Comparison of ENCODE assay signal across 16 mouse cellular contexts in the genomic region with DNA sequence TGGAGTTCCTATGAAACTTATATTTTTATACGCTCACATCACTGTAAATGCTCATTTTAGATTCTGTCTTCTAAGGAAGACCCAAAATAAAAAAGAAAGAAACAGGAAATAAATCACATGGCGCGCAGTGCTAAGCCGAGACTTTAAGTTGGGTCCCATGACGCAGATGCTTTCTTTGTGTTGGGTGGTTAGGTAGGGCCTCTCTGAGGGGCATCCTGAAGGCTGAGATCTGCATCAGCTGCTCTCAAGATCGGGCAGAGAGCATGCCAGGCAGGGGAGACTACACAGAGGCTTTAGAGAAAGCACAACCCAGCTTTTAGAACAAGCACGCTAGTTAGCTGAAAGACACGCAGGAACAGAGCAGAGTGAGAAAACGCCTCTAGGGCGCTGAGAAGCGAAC. TPM values are rescaled to one million over a fixed set of nuclear protein-coding genes. Genes with fewer than 3 reads are reported as not detected.
A peak's percentile ranks its signal among the peaks of the same experiment; 100 is the strongest.
DNase-seq lines count a peak whose midpoint lies in the region; ATAC-seq and TF ChIP-seq lines count a peak whose summit lies in the region.
"Had no signal": no experiment of that assay in that cellular context is flagged by ENCODE, and none has a peak within 500 bp of the region (broad histone marks: within the 10 kb centered on the region; RNA-seq: fewer than 3 reads in every experiment).

No protein-coding gene starts in this region.

- H3K27me3 ChIP-seq in thymus, adult 2 months (ENCODE audit: control insufficient read depth, insufficient read depth, low read length) = no peaks in the 10 kb centered on the region
- no peaks in the 10 kb centered on the region for H3K27me3 ChIP-seq in forebrain, embryonic 12.5 days
- H3K27me3 ChIP-seq: heart, embryonic 13.5 days; limb, embryonic 15.5 days; midbrain, embryonic 12.5 days; neural tube, embryonic 15.5 days had no signal

- H3K27ac ChIP-seq in bone marrow macrophage, adult 2 months (ENCODE audit: insufficient read depth, low read depth, low read length) = peak overlapping the region; percentile 95
- peak overlapping the region; percentile 80 for H3K27ac ChIP-seq in thymus, adult 2 months (ENCODE audit: control insufficient read depth, insufficient read depth, low read length)
- H3K27ac ChIP-seq in forebrain, embryonic 12.5 days = no peak overlapping the region
- H3K27ac ChIP-seq: hindbrain, embryonic 10.5 days; limb, embryonic 15.5 days; midbrain, embryonic 12.5 days; neural tube, embryonic 15.5 days had no signal

- TF ChIP-seq POLR2A in bone marrow macrophage, adult 2 months (IDR thresholded peaks at IDR 0.05; ENCODE audit: borderline replicate concordance, low read depth, low read length) = no peak
- no peak for TF ChIP-seq POLR2A in thymus, adult 2 months (IDR thresholded peaks at IDR 0.05; ENCODE audit: control insufficient read depth, extremely low read depth, insufficient read depth, low read length, poor library complexity)

- TF ChIP-seq CTCF in bone marrow macrophage, adult 2 months (IDR thresholded peaks at IDR 0.05; ENCODE audit: low read depth, low read length) = no peak
- TF ChIP-seq CTCF in thymus, adult 2 months (IDR thresholded peaks at IDR 0.05; ENCODE audit: borderline replicate concordance, control insufficient read depth, extremely low read depth, insufficient read depth, low read length, poor library complexity) = no peak

- peaks cover 66% of the 10 kb centered on the region for H3K4me1 ChIP-seq in bone marrow macrophage, adult 2 months (ENCODE audit: control insufficient read depth, insufficient read depth, low read length)
- H3K4me1 ChIP-seq in thymus, adult 2 months (replicated peaks; ENCODE audit: control insufficient read depth, insufficient read depth, low read length) = peaks cover 51% of the 10 kb centered on the region
- H3K4me1 ChIP-seq in forebrain, embryonic 12.5 days = peaks cover 9% of the 10 kb centered on the region; the same call in 1 of the 2 replicates

- H3K9ac ChIP-seq in forebrain, embryonic 12.5 days = no peak overlapping the region
- H3K9ac ChIP-seq: limb, embryonic 15.5 days; lung, embryonic 14.5 days; midbrain, embryonic 12.5 days; neural tube, embryonic 15.5 days had no signal

- 43% methylated on average over 11 of the region's 11 CpGs for WGBS in thymus, adult 2 months
- WGBS in forebrain, embryonic 12.5 days = 80% methylated on average over 11 of the region's 11 CpGs

- H3K4me3 ChIP-seq in bone marrow macrophage, adult 2 months (ENCODE audit: insufficient read depth, low read length) = no peak overlapping the region
- H3K4me3 ChIP-seq in thymus, adult 2 months (ENCODE audit: control insufficient read depth, insufficient read depth, low read length) = no peak overlapping the region
- H3K4me3 ChIP-seq in forebrain, embryonic 12.5 days (replicated peaks) = no peak overlapping the region
- H3K4me3 ChIP-seq: heart, embryonic 13.5 days; hindbrain, embryonic 10.5 days; limb, embryonic 15.5 days; midbrain, embryonic 12.5 days; neural tube, embryonic 15.5 days had no signal

- ATAC-seq in forebrain, embryonic 12.5 days (ENCODE audit: low FRiP score) = no peak

- no peaks in the 10 kb centered on the region for H3K9me3 ChIP-seq in forebrain, embryonic 12.5 days
- H3K9me3 ChIP-seq: heart, embryonic 13.5 days; hindbrain, embryonic 10.5 days; limb, embryonic 15.5 days; midbrain, embryonic 12.5 days; neural tube, embryonic 15.5 days had no signal

- DNase-seq in spleen, postnatal 36 days (ENCODE audit: low spot score in 2 of 2) = peak; percentile 60 to 62
- DNase-seq in spleen, postnatal 14 days (ENCODE audit: low spot score in 2 of 2) = no peak
- peak; percentile 53 for DNase-seq in thymus, adult 2 months
- DNase-seq in embryo, embryonic 9.5 days (ENCODE audit: extremely low spot score) = no peak
- DNase-seq in cerebellum, adult 11 months = no peak
- DNase-seq: adrenal gland, postnatal 10 days; cerebellum, adult 8-10 months; kidney, adult 8-10 months; lung, embryonic 14.5 days had no signal

- H3K36me3 ChIP-seq in thymus, adult 2 months (ENCODE audit: control insufficient read depth, insufficient read depth, low read length) = no peaks in the 10 kb centered on the region
- no peaks in the 10 kb centered on the region for H3K36me3 ChIP-seq in forebrain, embryonic 12.5 days (replicated peaks)
- H3K36me3 ChIP-seq: heart, embryonic 13.5 days; hindbrain, embryonic 10.5 days; limb, embryonic 15.5 days; midbrain, embryonic 12.5 days; neural tube, embryonic 15.5 days had no signal

- H3K4me2 ChIP-seq in forebrain, embryonic 12.5 days = no peak overlapping the region
- H3K4me2 ChIP-seq: limb, embryonic 15.5 days; lung, embryonic 14.5 days; midbrain, embryonic 12.5 days; neural tube, embryonic 15.5 days had no signal

RNA-seq across cellular contexts. Expression of a gene that starts 16.0 kb away (rescaled TPM):
- 226 and 227 TPM in 2 replicates for polyA plus RNA-seq in bone marrow macrophage, adult 2 months (2012; ENCODE audit: insufficient read depth, insufficient read length, missing spikeins)
- 62.4 and 74.9 TPM in 2 replicates for polyA plus RNA-seq in thymus, adult 2 months (2012; rRNA removed)
- 46.7 and 48.8 TPM in 2 replicates for polyA plus RNA-seq in forebrain, embryonic 12.5 days (2016; fragmentation: Nextera tagmentation; extraction: Ambion mirVana)

Comparison
In these comparisons a context has a peak if more than half of its experiments do, and no peak if none do; other contexts are left out.
1. DNase-seq: peak in spleen, postnatal 36 days (2 of 2) and thymus, adult 2 months (single experiment); none in spleen, postnatal 14 days (0 of 2), embryo, embryonic 9.5 days (single experiment) and cerebellum, adult 11 months (single experiment).